Mouse (Mus musculus) intestine, embryonic 16.5 days (tissue): ENCODE data around the gene Spocd1. TPM values are rescaled to one million over a fixed set of nuclear protein-coding genes. Genes with fewer than 3 reads are reported as not detected.

Source experiments
- ATAC-seq: fragments of 200-750 bp; cut with Nextera tagmentation; 2 replicates; pipeline ENCODE4 v1.8.0; 2017; ENCODE audit warnings: moderate TSS enrichment, moderate library complexity
- H3K27ac ChIP-seq: fragments of 300-500 bp; sonication (generic); 2 replicates; pipeline ENCODE4 v1.5.1; 2014; ENCODE audit warnings: mild to moderate bottlenecking, low read length
- H3K27me3 ChIP-seq: fragments of 300-500 bp; sonication (generic); replicated peaks from 2 replicates; pipeline ENCODE4 v1.6.1; 2014; ENCODE audit warnings: low read length, control low read depth, mixed read lengths; ENCODE audit not compliant: control insufficient read depth, insufficient read depth
- H3K36me3 ChIP-seq: fragments of 300-500 bp; sonication (generic); 2 replicates; pipeline ENCODE4 v1.6.1; 2014; ENCODE audit warnings: low read length, control low read depth; ENCODE audit not compliant: control insufficient read depth, insufficient read depth
- H3K4me1 ChIP-seq: fragments of 300-500 bp; sonication (generic); 2 replicates; pipeline ENCODE4 v1.6.1; 2014; ENCODE audit warnings: low read length, control low read depth, mixed read lengths; ENCODE audit not compliant: control insufficient read depth, insufficient read depth
- H3K4me2 ChIP-seq: fragments of 300-500 bp; sonication (generic); 2 replicates; pipeline ENCODE4 v1.6.1; 2014; ENCODE audit warnings: low read depth, low read length, control low read depth
- H3K4me3 ChIP-seq: fragments of 300-500 bp; sonication (generic); 2 replicates; pipeline ENCODE4 v1.5.1; 2014; ENCODE audit warnings: mild to moderate bottlenecking, low read length
- H3K9ac ChIP-seq: fragments of 300-500 bp; sonication (generic); 2 replicates; pipeline ENCODE4 v1.6.1; 2014; ENCODE audit warnings: low read depth, low read length
- H3K9me3 ChIP-seq: fragments of 300-500 bp; sonication (generic); 2 replicates; pipeline ENCODE4 v1.6.1; 2016; ENCODE audit warnings: low read length, control low read depth; ENCODE audit not compliant: control insufficient read depth
- WGBS: fragments of 180-500 bp; shearing (Covaris S2); extraction: QIAGEN DNeasy Blood & Tissue Kit; methylation state at CpG from one replicate; pipeline ENCODE4 v1.1.7; 2014; 5-methylcytosine and 5-hydroxymethylcytosine counted together
- polyA plus RNA-seq: library from polyadenylated mRNA; unstranded; fragments of >200 nt; fragmentation: Nextera tagmentation; extraction: Ambion mirVana; gene quantifications from 2 replicates; pipeline ENCODE4 v1.2.1, GENCODE M21; 2015

Gene Spocd1
- polyA plus RNA-seq, 1 experiment from 2014 or later = not detected

GRCm38 (mm10) chr4:129989925-129990324 is 60.9 kb downstream of the Spocd1 start:
- 75% methylated on average over 4 of the region's 4 CpGs for WGBS
- H3K9ac ChIP-seq = no peak overlapping the region
- H3K4me1 ChIP-seq = peaks cover 15% of the 10 kb centered on the region
- no peak overlapping the region for H3K4me2 ChIP-seq
- no peak overlapping the region for H3K4me3 ChIP-seq
- ATAC-seq = no peak
- H3K36me3 ChIP-seq = no peaks in the 10 kb centered on the region
- H3K27me3 ChIP-seq = peaks cover 29% of the 10 kb centered on the region
- H3K27ac ChIP-seq = no peak overlapping the region
- H3K9me3 ChIP-seq = no peaks in the 10 kb centered on the region

DNA sequence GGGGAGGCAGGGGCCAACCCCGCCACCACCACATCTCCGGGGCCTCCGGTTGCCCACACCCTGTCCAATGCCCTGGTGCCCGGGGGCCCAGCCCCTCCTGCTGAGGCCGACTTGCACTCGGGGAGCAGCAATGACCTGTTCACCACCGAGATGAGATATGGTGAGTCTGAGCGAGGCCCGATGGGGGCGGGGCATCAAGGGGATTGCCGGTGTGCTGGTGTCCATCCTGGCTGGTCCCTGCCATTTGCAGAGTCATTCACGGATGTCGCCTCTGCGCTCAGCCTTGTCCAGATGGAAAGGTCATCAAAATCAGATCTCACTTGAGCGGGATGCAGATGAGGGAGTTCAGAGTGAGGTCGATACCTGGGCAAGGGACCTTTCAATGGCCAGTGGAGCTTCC is 63.7 kb downstream of the Spocd1 start:
- WGBS = 76% methylated on average over 16 of the region's 16 CpGs
- Histone ChIP-seq H3K27me3 (peaks cover 18% of the 10 kb centered on the region), H3K4me3 (no peak overlapping the region), H3K4me1 (peaks cover under 1% of the 10 kb centered on the region; the same call in 1 of the 2 replicates), H3K9me3 (no peaks in the 10 kb centered on the region), H3K4me2 (no peak overlapping the region), H3K9ac (no peak overlapping the region), H3K36me3 (no peaks in the 10 kb centered on the region), H3K27ac (no peak overlapping the region)
- ATAC-seq = no peak

DNA sequence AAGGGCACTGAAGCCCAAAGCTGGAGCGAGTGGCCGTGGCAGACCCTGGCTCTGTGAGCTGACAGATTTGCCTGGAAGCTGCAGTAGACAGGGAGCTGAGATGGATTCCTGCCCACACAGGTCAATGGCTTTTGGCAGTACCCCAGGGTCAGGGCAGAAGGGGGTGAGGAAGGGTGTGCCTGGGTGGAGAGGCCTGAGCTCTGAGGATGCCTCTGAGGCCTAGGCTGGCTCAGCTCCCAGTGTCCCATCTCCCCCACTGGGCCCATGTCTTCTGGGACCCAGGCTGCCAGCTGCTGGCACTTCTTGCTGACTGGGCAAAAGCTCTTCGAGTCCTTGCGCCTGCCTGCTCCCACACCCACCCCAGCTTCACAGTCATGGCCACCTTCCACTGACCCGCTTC is 64.2 kb downstream of the Spocd1 start:
- Histone ChIP-seq H3K4me1 (no peaks in the 10 kb centered on the region), H3K4me3 (no peak overlapping the region), H3K27me3 (peaks cover 15% of the 10 kb centered on the region), H3K27ac (no peak overlapping the region), H3K4me2 (no peak overlapping the region), H3K9me3 (no peaks in the 10 kb centered on the region), H3K36me3 (no peaks in the 10 kb centered on the region), H3K9ac (no peak overlapping the region)
- no peak for ATAC-seq
- 91% methylated on average over 5 of the region's 5 CpGs for WGBS

DNA sequence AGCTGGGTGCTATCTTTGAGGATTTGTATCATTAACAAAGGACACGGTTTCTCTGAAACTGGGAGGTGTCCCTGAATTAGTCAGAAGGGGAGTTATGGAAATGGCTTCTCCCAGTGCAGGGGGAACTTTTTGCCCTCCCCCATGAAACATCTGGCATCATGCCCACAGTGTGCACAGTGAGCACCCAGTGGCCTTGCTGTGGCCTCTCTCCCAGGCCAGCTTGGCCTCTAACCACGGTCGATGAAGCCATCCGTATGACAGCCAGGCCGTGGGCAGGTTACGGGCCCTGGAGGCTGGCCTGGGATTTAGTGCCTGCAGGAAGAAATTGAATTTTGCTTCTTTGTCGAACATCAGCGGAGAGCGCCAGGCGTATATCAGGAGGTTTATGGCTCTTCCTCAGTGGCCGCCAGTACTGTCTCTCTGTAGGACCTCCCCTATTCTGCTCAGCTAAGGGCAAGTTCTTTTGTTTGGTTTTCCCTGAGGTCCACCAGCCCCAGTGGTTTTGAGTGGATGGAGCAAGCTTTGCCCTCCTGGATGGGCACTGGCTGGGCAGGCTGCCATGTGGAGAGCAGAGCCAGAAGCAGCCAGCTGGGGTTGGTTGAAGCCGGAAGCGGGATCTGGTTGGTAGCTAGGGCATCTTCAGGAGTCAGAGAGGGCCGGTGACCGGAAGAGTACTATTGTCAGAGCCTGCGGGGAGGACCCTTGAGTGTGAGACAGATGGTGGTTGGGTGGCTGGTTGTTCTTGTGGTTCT is 65.1 kb downstream of the Spocd1 start:
- H3K27ac ChIP-seq = no peak overlapping the region
- 76% methylated on average over 16 of the region's 16 CpGs for WGBS
- peaks cover 16% of the 10 kb centered on the region; the same call in 1 of the 2 replicates for H3K27me3 ChIP-seq
- H3K9me3 ChIP-seq = no peaks in the 10 kb centered on the region
- no peak overlapping the region for H3K4me2 ChIP-seq
- H3K9ac ChIP-seq = no peak overlapping the region
- H3K36me3 ChIP-seq = no peaks in the 10 kb centered on the region
- no peaks in the 10 kb centered on the region for H3K4me1 ChIP-seq
- ATAC-seq = no peak
- H3K4me3 ChIP-seq = no peak overlapping the region

- 84% methylated on average over 5 of the region's 5 CpGs for WGBS
- Histone ChIP-seq H3K4me1 (no peaks in the 10 kb centered on the region), H3K9ac (no peak overlapping the region), H3K36me3 (no peaks in the 10 kb centered on the region), H3K9me3 (no peaks in the 10 kb centered on the region), H3K27ac (no peak overlapping the region), H3K27me3 (0 out of 2 replicates have a peak, but pooled peaks cover 11% of the 10 kb centered on the region), H3K4me2 (no peak overlapping the region), H3K4me3 (no peak overlapping the region)
- no peak for ATAC-seq
These were observed 65.7 kb downstream of the Spocd1 start for GRCm38 (mm10) chr4:129994728-129995127.

DNA sequence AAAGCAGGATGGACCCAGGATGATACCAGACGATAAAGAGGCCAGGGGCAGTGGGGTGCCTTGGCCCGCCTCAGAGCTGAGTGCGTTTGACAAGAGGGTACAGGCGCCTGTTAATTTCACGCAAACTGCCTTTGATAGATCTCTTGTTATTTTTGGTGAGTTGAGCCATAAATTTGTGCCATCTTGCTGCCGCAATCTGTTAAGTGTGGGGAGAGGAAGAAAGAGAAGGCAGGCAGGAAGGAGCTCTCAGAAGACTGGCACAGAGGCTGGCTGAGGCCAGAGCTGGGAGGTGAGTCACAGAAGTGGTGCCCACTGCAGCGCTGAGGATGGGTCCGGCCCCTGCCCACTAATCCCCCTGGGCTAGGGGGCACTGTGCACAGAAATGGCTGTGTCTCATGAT is 66.2 kb downstream of the Spocd1 start:
- 78% methylated on average over 8 of the region's 8 CpGs for WGBS
- Histone ChIP-seq H3K27ac (no peak overlapping the region), H3K4me1 (no peaks in the 10 kb centered on the region), H3K4me3 (no peak overlapping the region), H3K27me3 (0 out of 2 replicates have a peak, but pooled peaks cover 11% of the 10 kb centered on the region), H3K4me2 (no peak overlapping the region), H3K36me3 (no peaks in the 10 kb centered on the region), H3K9me3 (no peaks in the 10 kb centered on the region), H3K9ac (no peak overlapping the region)
- ATAC-seq = no peak

GRCm38 (mm10) chr4:129996015-129996414 is 67.0 kb downstream of the Spocd1 start:
- H3K4me3 ChIP-seq = no peak overlapping the region
- 76% methylated on average over 4 of the region's 4 CpGs for WGBS
- H3K36me3 ChIP-seq = no peaks in the 10 kb centered on the region
- H3K27ac ChIP-seq = no peak overlapping the region
- H3K27me3 ChIP-seq = 0 out of 2 replicates have a peak, but pooled peaks cover 11% of the 10 kb centered on the region
- H3K4me2 ChIP-seq = no peak overlapping the region
- no peak overlapping the region for H3K9ac ChIP-seq
- H3K4me1 ChIP-seq = no peaks in the 10 kb centered on the region
- no peak for ATAC-seq
- H3K9me3 ChIP-seq = no peaks in the 10 kb centered on the region

DNA sequence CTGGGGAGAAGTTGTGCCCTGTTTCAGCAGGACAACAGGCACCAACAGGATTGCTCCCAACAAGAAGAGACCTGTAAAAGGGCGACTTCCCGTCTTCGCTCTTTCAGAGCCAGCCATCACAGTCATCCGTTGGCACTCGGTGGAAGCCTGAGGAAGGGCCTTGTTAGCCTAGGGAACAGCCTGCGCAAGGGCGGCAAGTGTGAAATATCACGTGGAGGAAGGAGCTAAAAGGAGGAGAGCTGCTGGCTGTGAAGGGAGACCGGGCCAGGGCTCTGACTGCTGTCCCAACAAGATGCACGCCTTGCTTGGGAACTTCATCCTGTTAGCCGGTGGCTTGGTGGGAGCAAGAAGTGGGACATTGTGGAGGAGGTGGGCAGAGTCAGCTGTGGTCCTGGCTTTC is 69.1 kb downstream of the Spocd1 start:
- H3K27ac ChIP-seq = no peak overlapping the region
- 59% methylated on average over 11 of the region's 11 CpGs for WGBS
- ATAC-seq = no peak
- H3K9ac ChIP-seq = no peak overlapping the region
- 0 out of 2 replicates have a peak, but pooled peaks cover 11% of the 10 kb centered on the region for H3K27me3 ChIP-seq
- H3K9me3 ChIP-seq = no peaks in the 10 kb centered on the region
- no peaks in the 10 kb centered on the region for H3K36me3 ChIP-seq
- no peak overlapping the region for H3K4me2 ChIP-seq
- H3K4me1 ChIP-seq = 0 out of 2 replicates have a peak, but pooled peaks cover 6% of the 10 kb centered on the region
- no peak overlapping the region for H3K4me3 ChIP-seq

GRCm38 (mm10) chr4:130001710-130002109 is 72.7 kb downstream of the Spocd1 start:
- Histone ChIP-seq H3K9me3 (no peaks in the 10 kb centered on the region), H3K4me2 (no peak overlapping the region), H3K27ac (no peak overlapping the region), H3K27me3 (0 out of 2 replicates have a peak, but pooled peaks cover 14% of the 10 kb centered on the region), H3K4me3 (no peak overlapping the region), H3K4me1 (peaks cover 9% of the 10 kb centered on the region; the same call in 1 of the 2 replicates), H3K36me3 (no peaks in the 10 kb centered on the region), H3K9ac (no peak overlapping the region)
- ATAC-seq = no peak
- 39% methylated on average over 5 of the region's 5 CpGs for WGBS
